Mouse (Mus musculus) cerebellum, adult (tissue): ENCODE results near the gene Gm5294.
A peak's percentile ranks its signal among the peaks of the same experiment; 100 is the strongest.

Experiments
- ATAC-seq: cut with Nextera tagmentation; 2 replicates; pipeline ENCODE4 v1.9.2; 2017; ENCODE audit warnings: mild to moderate bottlenecking, moderate library complexity, mixed read lengths; ENCODE audit not compliant: insufficient number of reproducible peaks, low FRiP score, low TSS enrichment

The Gm5294 gene

GRCm38 (mm10) chr5:138846506-138846905 lies 26.6 kb downstream of the Gm5294 start:
- no peak for ATAC-seq

DNA sequence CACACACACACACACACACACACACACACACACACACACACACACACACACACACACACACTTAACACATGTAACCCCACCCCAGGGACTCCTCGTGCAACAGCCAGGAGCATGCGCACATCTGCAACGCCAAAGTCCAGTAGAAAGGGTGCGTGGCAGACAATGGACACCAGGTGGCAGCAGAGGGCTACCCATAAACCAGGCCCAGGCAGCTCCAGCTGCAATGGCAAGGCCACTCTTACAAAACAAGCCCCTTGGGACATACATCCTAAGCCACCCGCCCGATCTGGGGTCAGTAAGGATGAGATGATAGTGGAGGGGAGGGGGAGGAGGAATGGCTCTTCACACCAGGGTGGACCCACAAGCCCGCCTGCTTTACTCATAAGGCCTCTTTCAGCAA lies 28.2 kb downstream of the Gm5294 start:
- ATAC-seq: peak; percentile 66; the same call in 1 of the 2 replicates

- ATAC-seq: no peak
Measured at GRCm38 (mm10) chr5:138849682-138850461, 30.0 kb downstream of the Gm5294 start.

DNA sequence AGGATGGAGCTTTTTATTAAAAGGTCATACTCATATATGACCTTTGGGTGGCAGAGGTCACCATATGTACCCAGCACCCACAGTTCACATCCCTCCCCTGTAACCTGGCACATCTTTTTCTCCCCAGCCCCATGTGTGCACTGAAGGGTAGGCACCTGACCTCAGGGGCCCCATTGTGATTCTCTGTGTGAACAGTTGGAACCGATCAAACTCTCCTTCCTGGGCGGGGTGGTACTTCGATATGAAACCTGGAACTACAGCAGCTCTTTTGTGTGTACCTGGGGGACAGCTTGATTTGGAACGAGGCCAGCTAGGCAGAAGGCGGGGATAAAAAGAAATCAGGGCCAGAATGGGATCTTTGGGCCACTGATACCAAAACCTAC lies 30.6 kb downstream of the Gm5294 start:
- no peak for ATAC-seq

GRCm38 (mm10) chr5:138851296-138851780 lies 31.5 kb downstream of the Gm5294 start:
- ATAC-seq: no peak

GRCm38 (mm10) chr5:138852151-138852550 lies 32.3 kb downstream of the Gm5294 start:
- no peak for ATAC-seq

DNA sequence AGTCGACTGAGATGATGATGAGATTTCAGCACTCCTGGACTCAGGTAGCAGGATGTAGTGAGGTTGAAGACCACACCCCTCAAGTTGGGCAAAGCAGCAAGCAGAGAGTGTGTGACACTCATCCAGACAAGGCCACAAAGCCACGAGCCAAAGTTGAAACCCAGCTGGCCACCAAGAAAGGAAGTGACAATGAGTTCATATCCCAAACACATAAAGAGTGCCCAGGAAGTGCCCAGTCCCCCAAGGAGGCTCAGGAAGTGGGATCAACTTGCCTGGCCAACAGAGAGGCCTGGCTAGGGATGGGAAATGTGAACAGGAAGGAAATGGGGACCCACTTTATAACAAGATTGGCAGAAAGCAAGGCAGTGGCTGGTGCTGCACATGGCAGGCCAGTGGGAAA lies 33.5 kb downstream of the Gm5294 start:
- ATAC-seq: no peak

DNA sequence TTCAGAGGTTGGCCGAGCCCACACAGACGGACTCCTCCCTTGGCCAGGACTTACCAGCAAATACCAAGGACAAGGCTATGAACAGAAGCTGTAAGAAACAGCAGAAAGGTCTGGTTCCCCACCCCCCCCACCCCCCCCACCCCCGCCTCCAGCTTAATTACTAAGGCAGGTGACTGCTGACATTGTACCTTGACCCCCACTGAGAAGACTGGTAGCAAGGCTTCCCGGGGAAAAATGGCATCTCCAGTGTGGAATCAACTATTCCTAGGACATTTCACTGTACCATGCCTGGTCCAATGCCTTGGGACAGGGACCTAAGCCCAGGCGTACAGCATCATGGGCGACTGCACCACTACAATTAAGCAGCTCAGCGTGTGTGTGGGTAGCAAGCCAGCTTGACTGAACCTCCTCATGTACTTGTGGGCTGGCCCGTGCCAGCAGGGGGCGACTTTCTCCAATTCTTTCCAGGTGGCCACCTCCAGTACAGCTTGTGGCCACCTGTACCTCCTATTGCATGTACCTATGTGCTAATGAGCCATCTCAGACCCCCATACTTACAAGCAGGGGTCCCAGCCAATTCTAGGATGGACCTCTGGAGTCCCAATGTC lies 37.2 kb downstream of the Gm5294 start:
- peak; percentile 66 for ATAC-seq

DNA sequence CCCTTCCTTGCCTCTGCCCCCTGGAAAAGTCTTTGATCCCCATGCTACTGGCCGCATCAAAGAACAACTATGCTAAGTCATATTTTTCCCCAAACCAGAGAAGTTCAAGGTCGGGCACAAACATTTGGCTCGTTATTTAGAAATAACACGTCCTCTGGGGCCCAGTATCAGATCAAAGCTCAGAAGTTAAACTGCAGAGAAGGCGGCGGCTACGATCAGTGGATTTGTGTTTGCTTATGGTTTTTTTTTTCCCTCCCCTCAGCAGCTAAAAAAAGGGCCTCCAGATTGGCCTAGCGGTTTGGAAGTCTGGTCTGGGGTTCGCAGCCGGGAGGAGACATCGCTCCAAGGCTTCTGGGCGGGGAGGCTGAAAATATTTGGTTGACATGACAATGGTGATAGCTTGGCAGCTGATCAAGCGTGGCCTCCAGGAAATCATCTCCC lies 38.0 kb downstream of the Gm5294 start:
- ATAC-seq: no peak

- ATAC-seq: no peak
Measured at GRCm38 (mm10) chr5:138863681-138864146, 43.8 kb downstream of the Gm5294 start.

DNA sequence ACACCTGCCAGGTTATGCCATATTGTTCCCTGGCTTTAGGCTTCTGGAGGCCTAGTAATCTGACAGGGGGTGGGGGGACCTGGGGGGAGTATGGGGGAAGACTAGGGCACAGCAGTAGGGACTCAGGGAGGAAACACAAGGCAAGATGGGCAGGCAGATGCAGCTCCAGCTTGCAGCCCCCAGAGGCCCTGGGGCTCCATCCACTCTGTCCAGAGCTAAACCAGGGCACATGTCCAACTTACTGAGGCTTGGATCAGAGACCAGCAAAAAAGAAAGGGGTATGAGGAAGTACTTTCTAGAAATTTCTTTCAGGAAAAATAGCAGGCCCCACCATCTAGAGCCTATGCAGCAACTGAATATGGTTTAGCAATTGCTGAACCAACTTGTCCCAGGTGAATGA lies 44.3 kb downstream of the Gm5294 start:
- no peak for ATAC-seq

- no peak for ATAC-seq
Measured at GRCm38 (mm10) chr5:138864880-138865279, 45.0 kb downstream of the Gm5294 start.

DNA sequence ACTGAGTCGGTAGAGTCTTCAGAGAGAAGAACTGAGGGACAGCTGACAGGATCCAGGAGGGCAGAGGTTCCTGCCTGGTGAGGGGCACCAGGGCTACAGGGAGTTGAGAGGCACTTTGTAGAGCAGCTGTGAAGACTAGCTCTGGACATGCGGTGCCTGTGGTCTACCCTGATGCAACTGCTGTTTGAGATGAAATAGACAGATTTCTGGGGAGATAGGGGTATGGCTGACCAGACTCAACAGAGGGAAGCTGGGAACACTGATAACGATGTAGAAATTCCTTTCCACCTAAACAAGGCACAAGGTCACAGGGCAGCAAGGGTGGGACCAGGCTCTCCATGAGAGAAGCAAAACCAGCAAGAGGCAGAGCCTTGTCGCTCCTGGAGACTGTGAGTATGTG lies 45.8 kb downstream of the Gm5294 start:
- ATAC-seq: no peak
